Mouse (Mus musculus): ENCODE results near the gene Esyt1.
"Not testable (repeated sequence)": the region's sequence is repeated elsewhere in the genome, so short reads cannot be mapped to it uniquely, and the experiment has no call there.

Gene Esyt1

GRCm38 (mm10) chr10:128538340-128538870 lies 12.7 kb upstream of the Esyt1 start:
- no peak for DNase-seq (ENCODE audit: low read depth)

- peak; percentile 98 for DNase-seq (ENCODE audit: low read depth)
Observed at GRCm38 (mm10) chr10:128536266-128536940, 10.7 kb upstream of the Esyt1 start.

- no peak for DNase-seq (ENCODE audit: low read depth)
Observed at GRCm38 (mm10) chr10:128535624-128536265, 10.1 kb upstream of the Esyt1 start.

- DNase-seq (ENCODE audit: low read depth): peak; percentile 62
Observed at GRCm38 (mm10) chr10:128535206-128535605, 9.5 kb upstream of the Esyt1 start.

DNA sequence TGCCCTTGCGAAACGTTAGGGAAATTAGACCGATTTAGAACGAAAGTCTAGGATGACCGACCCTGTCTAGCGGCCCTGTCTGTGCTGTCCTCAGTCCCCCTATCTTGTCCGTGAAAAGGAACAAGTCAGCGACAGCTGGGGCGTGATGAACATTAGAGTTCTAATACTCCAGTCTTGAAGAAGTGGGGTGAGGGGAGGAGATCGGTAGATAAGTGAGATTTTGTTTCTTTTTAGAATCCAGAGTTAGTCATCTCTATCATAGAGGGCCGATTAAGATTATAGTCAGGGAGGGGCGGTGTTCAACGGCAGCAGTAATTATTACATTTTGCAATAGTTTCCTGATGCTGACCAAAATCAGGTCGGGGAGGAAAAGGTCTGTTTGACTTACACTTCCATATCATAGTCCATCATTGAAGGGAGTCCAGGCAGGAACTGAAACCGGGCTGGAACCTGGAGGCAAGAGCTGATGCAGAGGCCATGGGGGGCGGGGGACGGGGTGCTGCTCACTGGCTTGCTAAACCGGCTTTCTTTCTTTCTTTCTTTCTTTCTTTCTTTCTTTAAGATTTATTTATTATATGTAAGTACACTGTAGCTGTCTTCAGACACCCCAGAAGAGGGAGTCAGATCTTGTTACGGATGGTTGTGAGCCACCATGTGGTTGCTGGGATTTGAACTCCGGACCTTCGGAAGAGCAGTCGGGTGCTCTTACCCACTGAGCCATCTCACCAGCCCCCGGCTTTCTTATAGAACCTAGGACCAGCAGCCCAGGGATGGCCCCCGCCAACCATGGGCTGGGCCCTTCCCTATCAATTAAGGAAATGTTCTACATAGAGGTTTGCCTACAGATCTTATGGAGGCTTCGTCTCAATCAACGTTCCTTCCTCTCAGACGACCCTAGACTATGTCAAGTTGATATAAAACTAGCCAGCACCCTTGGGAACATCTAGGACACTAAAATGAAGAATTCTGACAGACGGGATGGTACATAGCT lies 990 bp upstream of the Esyt1 start:
- peak; percentile 85 for DNase-seq (ENCODE audit: low read depth)

- DNase-seq (ENCODE audit: low read depth): peak; percentile 84
Observed at GRCm38 (mm10) chr10:128524732-128525662, 674 bp downstream of the Esyt1 start.

DNA sequence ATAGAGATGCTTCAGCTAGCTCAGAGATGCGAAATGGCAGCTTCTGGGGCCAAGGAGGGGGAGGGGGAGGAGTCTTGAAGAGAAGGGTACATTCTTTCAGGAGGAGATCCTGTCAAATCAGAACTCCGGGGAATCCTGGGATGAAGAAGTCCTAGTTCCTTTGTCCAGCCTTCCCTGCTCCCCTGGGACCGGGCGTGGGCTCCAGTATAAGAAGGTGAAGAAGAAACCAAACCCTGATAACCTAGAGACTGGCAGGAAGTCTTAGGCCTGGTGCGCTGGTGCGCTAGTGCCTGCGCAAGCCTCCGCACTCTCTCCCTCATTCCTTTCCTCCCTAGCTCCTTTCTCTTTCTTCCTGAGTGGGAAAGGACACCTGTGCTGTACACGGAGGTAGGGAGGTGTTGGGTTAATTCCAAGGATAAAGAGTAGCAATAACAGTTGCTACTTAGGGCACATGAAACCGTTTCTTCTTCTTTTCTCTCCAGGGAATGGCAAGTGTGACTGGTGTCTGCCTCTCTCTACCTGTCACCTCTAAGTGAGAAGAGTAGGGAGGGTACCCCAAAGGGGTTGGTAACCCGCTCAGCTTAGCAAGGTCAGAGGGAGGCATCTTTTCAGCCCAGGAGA lies 1.4 kb downstream of the Esyt1 start:
- no peak for DNase-seq (ENCODE audit: low read depth)

DNA sequence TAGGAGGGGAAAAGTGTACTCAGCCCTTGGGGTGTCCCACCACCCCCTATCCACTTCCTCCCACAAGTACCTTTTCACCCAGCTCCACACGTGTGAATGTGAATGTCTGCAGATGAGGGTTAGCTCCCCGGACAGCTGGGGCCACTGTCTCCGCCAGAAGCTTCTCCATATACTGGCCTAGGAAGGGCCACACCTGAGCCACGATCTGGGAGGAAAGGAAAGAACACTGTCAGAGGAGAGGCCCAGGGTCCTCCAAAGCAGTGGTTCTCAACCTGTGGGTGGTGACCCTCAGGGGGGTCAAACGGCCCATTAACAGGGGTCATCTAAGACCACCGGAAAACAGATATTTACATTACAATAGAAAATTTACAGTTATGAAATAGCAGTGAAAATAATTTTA lies 3.3 kb downstream of the Esyt1 start:
- DNase-seq (ENCODE audit: low read depth): no peak

DNA sequence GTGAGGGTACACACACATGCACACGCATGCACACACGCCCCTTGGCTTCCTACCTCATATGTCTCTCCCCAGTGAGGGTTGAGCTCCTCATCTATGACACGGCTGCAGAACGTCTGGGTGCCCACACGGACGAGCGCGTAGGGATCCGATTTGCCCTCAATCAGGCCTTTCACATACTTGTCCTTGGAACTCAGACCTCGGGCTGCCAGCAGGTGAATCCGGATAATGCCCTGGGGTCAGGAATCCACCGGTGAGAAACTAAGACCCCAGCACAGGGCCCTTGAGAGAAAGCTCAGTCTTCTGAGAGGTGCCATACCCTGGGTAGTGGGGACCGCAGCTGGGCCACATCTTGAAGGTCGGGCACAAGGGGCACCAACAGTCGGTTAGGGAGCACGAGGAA lies 5.1 kb downstream of the Esyt1 start:
- no peak for DNase-seq (ENCODE audit: low read depth)

DNA sequence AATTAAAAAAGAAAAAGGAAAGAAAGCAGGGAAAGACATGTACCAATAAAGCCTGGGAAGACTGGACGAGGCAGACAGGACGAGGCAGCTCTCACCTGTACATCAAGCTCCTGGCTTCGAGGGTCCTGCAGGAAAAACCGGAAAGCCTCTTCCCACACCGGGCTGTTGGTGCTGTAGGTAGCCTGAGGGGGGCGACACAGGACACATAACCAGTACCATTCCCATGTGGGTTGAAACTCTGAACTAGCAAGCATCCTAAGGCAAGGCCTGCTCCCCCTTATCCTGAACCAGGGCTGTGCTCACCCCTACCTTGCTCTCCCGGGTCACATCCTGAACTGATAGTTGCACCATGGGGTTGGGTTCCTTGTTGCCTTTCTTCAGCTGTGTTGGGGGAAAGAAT lies 6.8 kb downstream of the Esyt1 start:
- DNase-seq (ENCODE audit: low read depth): peak; percentile 66

GRCm38 (mm10) chr10:128516677-128517076 lies 9.0 kb downstream of the Esyt1 start:
- DNase-seq (ENCODE audit: low read depth): peak; percentile 94

DNA sequence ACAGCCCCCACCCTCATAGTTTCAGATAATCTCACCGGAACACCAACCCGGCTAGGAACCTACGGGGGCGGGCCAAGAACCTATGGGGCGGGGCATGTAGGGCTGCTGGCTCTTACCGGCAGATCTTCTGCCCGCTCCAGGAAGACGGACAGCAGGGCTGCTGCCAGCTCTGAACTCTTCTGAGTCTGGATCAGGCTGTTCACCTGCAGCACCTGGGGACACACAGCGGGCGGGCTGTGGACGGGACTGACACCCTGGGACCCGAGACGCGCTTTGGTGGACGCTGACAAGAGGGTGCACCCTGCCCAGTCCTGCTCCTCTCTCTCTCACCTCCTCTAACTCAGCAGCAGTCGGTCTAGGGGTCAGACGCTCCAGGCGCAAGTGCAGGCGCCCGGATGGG lies 9.6 kb downstream of the Esyt1 start:
- DNase-seq (ENCODE audit: low read depth): no peak

- no peak for DNase-seq (ENCODE audit: low read depth)
Observed at GRCm38 (mm10) chr10:128515044-128515443, 10.6 kb downstream of the Esyt1 start.

- no peak for DNase-seq (ENCODE audit: low read depth)
Observed at GRCm38 (mm10) chr10:128511761-128512160, 13.9 kb downstream of the Esyt1 start.

DNA sequence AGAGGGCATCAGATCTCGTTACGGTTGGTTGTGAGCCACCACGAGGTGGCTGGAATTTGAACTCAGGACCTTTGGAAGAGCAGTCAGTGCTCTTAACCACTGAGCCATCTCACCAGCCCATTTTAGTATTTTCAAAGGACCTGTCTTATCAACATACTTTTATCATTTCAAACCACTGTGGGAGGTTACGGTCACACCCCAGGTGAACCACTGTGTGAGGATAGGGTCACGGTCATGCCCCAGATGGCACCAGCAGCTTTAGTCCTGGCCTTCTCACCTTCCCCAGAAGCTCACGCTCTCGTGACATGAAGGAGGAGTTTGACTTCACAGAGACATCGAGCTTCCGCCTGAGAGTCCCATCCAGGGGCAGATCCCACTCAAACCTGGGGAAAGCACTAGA lies 14.5 kb downstream of the Esyt1 start:
- DNase-seq (ENCODE audit: low read depth): no peak

GRCm38 (mm10) chr10:128510301-128510700 lies 15.4 kb downstream of the Esyt1 start:
- DNase-seq (ENCODE audit: low read depth): no peak

- no peak for DNase-seq (ENCODE audit: low read depth)
Observed at GRCm38 (mm10) chr10:128509831-128510230, 15.8 kb downstream of the Esyt1 start.

GRCm38 (mm10) chr10:128509203-128509602 lies 16.5 kb downstream of the Esyt1 start:
- DNase-seq (ENCODE audit: low read depth): no peak

- DNase-seq (ENCODE audit: low read depth): no peak
Observed at GRCm38 (mm10) chr10:128508260-128508659, 17.4 kb downstream of the Esyt1 start.

DNA sequence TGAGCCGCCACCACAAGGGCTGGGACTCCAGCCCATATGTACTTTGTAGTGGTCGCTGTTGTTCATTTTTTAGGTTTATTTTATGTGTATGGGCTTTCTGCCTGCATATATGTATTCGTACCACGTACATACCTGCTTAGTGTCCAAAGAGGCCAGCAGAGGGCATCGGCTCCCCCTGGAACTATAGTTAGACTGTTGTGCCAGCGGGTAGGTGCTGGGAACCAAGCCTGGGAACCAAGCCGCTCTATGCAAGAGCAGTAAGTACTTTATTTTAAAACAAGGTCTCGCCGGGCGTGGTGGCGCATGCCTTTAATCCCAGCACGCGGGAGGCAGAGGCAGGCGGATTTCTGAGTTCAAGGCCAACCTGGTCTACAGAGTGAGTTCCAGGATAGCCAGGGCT lies 19.7 kb downstream of the Esyt1 start:
- no peak for DNase-seq (ENCODE audit: low read depth)

DNA sequence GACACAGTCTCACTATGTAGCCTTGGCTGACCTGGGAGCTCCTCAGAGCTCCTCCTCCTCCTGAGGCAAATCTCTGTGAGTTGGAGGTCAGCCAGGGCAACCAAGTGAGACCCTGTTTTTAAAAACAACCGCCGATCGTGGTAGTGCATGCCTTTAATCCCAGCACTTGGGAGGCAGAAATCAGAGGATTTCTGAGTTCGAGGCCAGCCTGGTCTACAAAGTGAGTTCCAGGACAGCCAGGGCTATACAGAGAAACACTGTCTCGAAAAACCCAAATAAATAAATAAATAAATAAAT lies 20.4 kb downstream of the Esyt1 start:
- DNase-seq (ENCODE audit: low read depth): not testable (repeated sequence)
